12 mouse cellular contexts compared by ENCODE assay signal in the genomic region with DNA sequence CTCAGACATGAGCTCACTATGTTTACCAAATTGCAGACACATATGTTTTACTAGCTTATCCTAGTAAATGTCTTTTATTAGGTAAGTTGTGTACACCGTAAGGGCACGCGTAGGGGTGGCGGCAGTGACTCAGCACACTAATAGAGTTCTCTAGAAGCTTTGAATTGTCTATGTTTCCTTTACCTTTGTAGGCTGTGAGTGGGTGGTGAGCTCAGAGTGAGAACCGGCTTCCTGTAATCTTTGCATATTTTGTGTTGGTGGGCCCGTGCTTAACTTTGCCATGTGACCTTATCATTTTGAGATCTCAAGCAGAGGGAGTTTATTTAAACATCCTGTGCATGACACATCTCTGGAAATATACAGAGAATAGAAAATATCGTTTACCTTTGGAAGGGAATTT. TPM values are rescaled to one million over a fixed set of nuclear protein-coding genes. Genes with fewer than 3 reads are reported as not detected.
DNase-seq lines count a peak whose midpoint lies in the region; ATAC-seq lines count a peak whose summit lies in the region.
"Had no signal": no experiment of that assay in that cellular context is flagged by ENCODE, and none has a peak within 500 bp of the region (broad histone marks: within the 10 kb centered on the region; RNA-seq: fewer than 3 reads in every experiment).

No protein-coding gene starts in this region.

- peak; percentile 66 for DNase-seq in right cerebral cortex, adult 18-20 months
- no peak for DNase-seq in right cerebral cortex, postnatal 14 days
- peak; percentile 71 for DNase-seq in brain, adult 2 months (ENCODE audit: low read depth, low spot score)
- peak; percentile 1 for DNase-seq in lung, postnatal 36 days
- DNase-seq in thymus, postnatal 36 days, result peak; percentile 24 to 40
- no peak for DNase-seq in adrenal gland, adult 8-10 months
- DNase-seq: adrenal gland, postnatal 25 days; kidney, postnatal 10 days; layer of hippocampus, postnatal 36 days had no signal

- no peak for ATAC-seq in megakaryocyte-erythroid progenitor cell, adult 5-6 weeks (replicated peaks; ENCODE audit: low FRiP score, low TSS enrichment, poor library complexity, severe bottlenecking)
- ATAC-seq: forebrain, embryonic 16.5 days; hindbrain, postnatal 0 days had no signal

RNA-seq across cellular contexts. Expression of a gene that starts 29.9 kb away (rescaled TPM):
- 2.3 and 3.4 TPM in 2 replicates for total RNA-seq in megakaryocyte-erythroid progenitor cell, adult 5-6 weeks (2014; fragmentation: Nextera tagmentation)
- 1.5 and 3.2 TPM in 2 replicates for total RNA-seq in megakaryocyte-erythroid progenitor cell, adult 5-6 weeks (2017)
- 1 to 10 TPM; 4.6 to 9.8 (median 8.4) TPM for total RNA-seq in adrenal gland, adult 8-10 months (2022)

RNA-seq across cellular contexts. Expression of a gene that starts 44.2 kb away (rescaled TPM):
- 85.5 and 88.9 TPM in 2 replicates for total RNA-seq in megakaryocyte-erythroid progenitor cell, adult 5-6 weeks (2014; fragmentation: Nextera tagmentation)
- total RNA-seq in megakaryocyte-erythroid progenitor cell, adult 5-6 weeks (2017), result 20.6 and 20.7 TPM in 2 replicates
- 10 to 100 TPM; 85.6 to 97.1 (median 88.7) TPM for total RNA-seq in adrenal gland, adult 8-10 months (2022)

Comparison
In these comparisons a context has a peak if more than half of its experiments do, and no peak if none do; other contexts are left out.
1. DNase-seq: peak in right cerebral cortex, adult 18-20 months (single experiment), brain, adult 2 months (single experiment), lung, postnatal 36 days (single experiment) and thymus, postnatal 36 days (2 of 2); none in right cerebral cortex, postnatal 14 days (single experiment) and adrenal gland, adult 8-10 months (single experiment).